Mouse (Mus musculus) erythroblast, embryonic 14.5 days (primary cell): ENCODE data around the gene G0s2. TPM values are rescaled to one million over a fixed set of nuclear protein-coding genes. Genes with fewer than 3 reads are reported as not detected.

Source experiments
- H3K27me3 ChIP-seq: 2 replicates; pipeline ENCODE4 v1.6.1; 2012; ENCODE audit warnings: inconsistent platforms; ENCODE audit not compliant: control insufficient read depth
- H3K36me3 ChIP-seq: 2 replicates; pipeline ENCODE4 v1.6.1; 2012; ENCODE audit warnings: mild to moderate bottlenecking, inconsistent platforms; ENCODE audit not compliant: control insufficient read depth
- H3K4me1 ChIP-seq: 2 replicates; pipeline ENCODE4 v1.6.1; 2012; ENCODE audit warnings: inconsistent platforms; ENCODE audit not compliant: control insufficient read depth
- H3K4me3 ChIP-seq: replicated peaks from 2 replicates; pipeline ENCODE3; 2012; ENCODE audit warnings: moderate library complexity, mild to moderate bottlenecking, inconsistent platforms
- H3K9me3 ChIP-seq: 2 replicates; pipeline ENCODE4 v1.6.1; 2012; ENCODE audit warnings: low read length, inconsistent platforms, mixed read lengths; ENCODE audit not compliant: control insufficient read depth
- GATA1 ChIP-seq: IDR thresholded peaks from 2 replicates; pipeline ENCODE4 v1.6.1; 2012; ENCODE audit warnings: low read length, inconsistent platforms, mixed read lengths
- TAL1 ChIP-seq: IDR thresholded peaks from 3 replicates; pipeline ENCODE4 v1.6.1; 2012; ENCODE audit warnings: low read length, inconsistent platforms, mixed read lengths
- polyA plus RNA-seq: library from polyadenylated mRNA; stranded (reverse); fragments of >175 nt; gene quantifications from 2 replicates; pipeline ENCODE4 v1.2.3, GENCODE M21; 2012

Gene G0s2
- polyA plus RNA-seq, 1 experiment = 0.07 TPM

- Histone ChIP-seq H3K4me1 (no peaks in the 10 kb centered on the region), H3K27me3 (no peaks in the 10 kb centered on the region), H3K9me3 (no peaks in the 10 kb centered on the region), H3K4me3 (no peak overlapping the region), H3K36me3 (no peaks in the 10 kb centered on the region)
- TF ChIP-seq GATA1 = no peak
- TF ChIP-seq TAL1 = no peak
Observed at GRCm38 (mm10) chr1:193306832-193307231, 33.8 kb upstream of the G0s2 start.

GRCm38 (mm10) chr1:193305386-193305785 is 32.4 kb upstream of the G0s2 start:
- TF ChIP-seq GATA1 = no peak
- no peak for TF ChIP-seq TAL1
- Histone ChIP-seq H3K27me3 (no peaks in the 10 kb centered on the region), H3K4me3 (no peak overlapping the region), H3K4me1 (no peaks in the 10 kb centered on the region), H3K9me3 (no peaks in the 10 kb centered on the region), H3K36me3 (no peaks in the 10 kb centered on the region)

- Histone ChIP-seq H3K9me3 (no peaks in the 10 kb centered on the region), H3K27me3 (no peaks in the 10 kb centered on the region), H3K36me3 (no peaks in the 10 kb centered on the region), H3K4me1 (no peaks in the 10 kb centered on the region), H3K4me3 (no peak overlapping the region)
- no peak for TF ChIP-seq GATA1
- no peak for TF ChIP-seq TAL1
Observed at GRCm38 (mm10) chr1:193303096-193303495, 30.1 kb upstream of the G0s2 start.

GRCm38 (mm10) chr1:193302093-193302405 is 29.0 kb upstream of the G0s2 start:
- TF ChIP-seq TAL1 (no peak), GATA1 (no peak)
- Histone ChIP-seq H3K9me3 (no peaks in the 10 kb centered on the region), H3K4me3 (no peak overlapping the region), H3K4me1 (no peaks in the 10 kb centered on the region), H3K36me3 (no peaks in the 10 kb centered on the region), H3K27me3 (no peaks in the 10 kb centered on the region)

- TF ChIP-seq GATA1 (no peak), TAL1 (no peak)
- Histone ChIP-seq H3K36me3 (no peaks in the 10 kb centered on the region), H3K4me3 (no peak overlapping the region), H3K27me3 (no peaks in the 10 kb centered on the region), H3K4me1 (no peaks in the 10 kb centered on the region), H3K9me3 (no peaks in the 10 kb centered on the region)
Observed at GRCm38 (mm10) chr1:193301216-193302092, 28.4 kb upstream of the G0s2 start.

- no peak overlapping the region for H3K4me3 ChIP-seq
- no peaks in the 10 kb centered on the region for H3K36me3 ChIP-seq
- no peaks in the 10 kb centered on the region for H3K27me3 ChIP-seq
- TF ChIP-seq TAL1 (no peak), GATA1 (no peak)
- H3K9me3 ChIP-seq = no peaks in the 10 kb centered on the region
- H3K4me1 ChIP-seq = no peaks in the 10 kb centered on the region
Observed at GRCm38 (mm10) chr1:193299995-193300394, 27.0 kb upstream of the G0s2 start.

- H3K9me3 ChIP-seq = no peaks in the 10 kb centered on the region
- no peaks in the 10 kb centered on the region for H3K27me3 ChIP-seq
- no peak overlapping the region for H3K4me3 ChIP-seq
- no peak for TF ChIP-seq GATA1
- no peak for TF ChIP-seq TAL1
- H3K36me3 ChIP-seq = no peaks in the 10 kb centered on the region
- no peaks in the 10 kb centered on the region for H3K4me1 ChIP-seq
Observed at GRCm38 (mm10) chr1:193298141-193298765, 25.2 kb upstream of the G0s2 start.

GRCm38 (mm10) chr1:193295920-193296319 is 22.9 kb upstream of the G0s2 start:
- TF ChIP-seq TAL1 = no peak
- Histone ChIP-seq H3K9me3 (no peaks in the 10 kb centered on the region), H3K4me1 (no peaks in the 10 kb centered on the region), H3K27me3 (no peaks in the 10 kb centered on the region), H3K4me3 (no peak overlapping the region), H3K36me3 (no peaks in the 10 kb centered on the region)

- TF ChIP-seq GATA1 = no peak
- TF ChIP-seq TAL1 = no peak
- Histone ChIP-seq H3K4me1 (no peaks in the 10 kb centered on the region), H3K4me3 (no peak overlapping the region), H3K27me3 (no peaks in the 10 kb centered on the region), H3K9me3 (no peaks in the 10 kb centered on the region), H3K36me3 (no peaks in the 10 kb centered on the region)
Observed at GRCm38 (mm10) chr1:193293926-193294325, 20.9 kb upstream of the G0s2 start.
